ENCODE assay signal across 14 mouse cellular contexts in the genomic region with DNA sequence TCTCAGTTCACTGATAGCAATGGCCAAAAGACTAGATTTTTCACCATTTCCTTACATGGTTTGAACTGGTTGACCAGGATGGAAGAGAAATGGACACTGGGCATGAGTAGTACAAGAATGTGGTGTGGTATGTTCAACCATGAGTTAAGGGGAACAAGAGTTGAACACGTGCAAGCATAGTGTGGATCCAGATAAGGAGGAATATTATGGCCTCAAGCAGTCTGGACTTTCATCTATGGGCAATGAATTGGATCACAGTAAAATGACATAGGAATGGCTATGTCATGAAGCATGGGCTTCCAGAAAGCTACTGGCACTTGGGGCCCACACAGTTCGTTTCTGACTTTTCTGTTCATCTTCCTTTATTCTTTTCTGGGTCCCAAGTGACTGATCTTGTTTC.
"Had no signal": no experiment of that assay in that cellular context is flagged by ENCODE, and none has a peak within 500 bp of the region (broad histone marks: within the 10 kb centered on the region; RNA-seq: fewer than 3 reads in every experiment).

No protein-coding gene starts in this region.

- H3K4me2 ChIP-seq: limb, embryonic 12.5 days; liver, embryonic 13.5 days; neural tube, embryonic 12.5 days had no signal

- DNase-seq: kidney, adult 9 months; kidney, postnatal 36 days; layer of hippocampus, adult 9-11 months; layer of hippocampus, postnatal 36 days; liver; liver, embryonic 13.5 days; liver, postnatal 0 days; lung, postnatal 36 days; thymus, adult 18-20 months; thymus, postnatal 14 days had no signal

- H3K27me3 ChIP-seq: limb, embryonic 12.5 days; liver, embryonic 13.5 days; neural tube, embryonic 12.5 days had no signal

- H3K27ac ChIP-seq: kidney, postnatal 0 days; limb, embryonic 12.5 days; liver, embryonic 13.5 days; neural tube, embryonic 12.5 days; stomach, postnatal 0 days had no signal

- H3K36me3 ChIP-seq: limb, embryonic 12.5 days; liver, embryonic 13.5 days; neural tube, embryonic 12.5 days had no signal

- H3K4me3 ChIP-seq: limb, embryonic 12.5 days; liver, embryonic 13.5 days; neural tube, embryonic 12.5 days had no signal

- ATAC-seq: liver, postnatal 0 days had no signal

- H3K9ac ChIP-seq: limb, embryonic 12.5 days; liver, embryonic 13.5 days; liver, postnatal 0 days; neural tube, embryonic 12.5 days had no signal

- H3K4me1 ChIP-seq: liver, embryonic 13.5 days had no signal

- H3K9me3 ChIP-seq: limb, embryonic 12.5 days; liver, embryonic 13.5 days; neural tube, embryonic 12.5 days had no signal
